Mouse (Mus musculus) testis, adult 2 months (tissue): ENCODE results near the gene Ptpn3. TPM values are rescaled to one million over a fixed set of nuclear protein-coding genes. Genes with fewer than 3 reads are reported as not detected.

Experiments used
- H3K27ac ChIP-seq: fragments of 200-500 bp; 2 replicates; pipeline ENCODE4 v1.5.1; 2012; ENCODE audit warnings: low read depth, low read length; ENCODE audit not compliant: control insufficient read depth, insufficient read depth
- H3K27me3 ChIP-seq: fragments of 200-500 bp; 2 replicates; pipeline ENCODE4 v1.6.1; 2012; ENCODE audit warnings: mild to moderate bottlenecking, low read length, moderate library complexity; ENCODE audit not compliant: control insufficient read depth, insufficient read depth
- H3K36me3 ChIP-seq: fragments of 200-500 bp; 2 replicates; pipeline ENCODE4 v1.6.1; 2012; ENCODE audit warnings: mild to moderate bottlenecking, low read length; ENCODE audit not compliant: control insufficient read depth, insufficient read depth
- H3K4me1 ChIP-seq: fragments of 200-500 bp; 2 replicates; pipeline ENCODE4 v1.6.1; 2012; ENCODE audit warnings: low read length; ENCODE audit not compliant: control insufficient read depth, insufficient read depth
- H3K4me3 ChIP-seq: fragments of 200-500 bp; 2 replicates; pipeline ENCODE4 v1.5.1; 2012; ENCODE audit warnings: low read depth, mild to moderate bottlenecking, low read length, moderate library complexity, mixed read lengths; ENCODE audit not compliant: control insufficient read depth
- CTCF ChIP-seq: fragments of 200-500 bp; IDR thresholded peaks from 2 replicates; pipeline ENCODE4 v1.5.1; 2012; ENCODE audit warnings: low read depth, mild to moderate bottlenecking, inconsistent platforms, low read length, moderate library complexity; ENCODE audit not compliant: control insufficient read depth, insufficient read depth, insufficient replicate concordance
- POLR2A ChIP-seq: fragments of 200-500 bp; IDR thresholded peaks from 2 replicates; pipeline ENCODE4 v1.6.1; 2012; ENCODE audit warnings: low read depth, mild to moderate bottlenecking, inconsistent platforms, low read length, moderate library complexity; ENCODE audit not compliant: control insufficient read depth
- polyA plus RNA-seq: library from polyadenylated mRNA; depleted of rRNA; stranded (reverse); fragments of >200 nt; gene quantifications from 2 replicates; pipeline ENCODE4 v1.2.3, GENCODE M21; 2012

Ptpn3 gene
- polyA plus RNA-seq, 1 experiment, result 0.42 TPM

GRCm38 (mm10) chr4:57191543-57192283 lies 109.9 kb downstream of the Ptpn3 start:
- no peak overlapping the region for H3K4me3 ChIP-seq
- no peak overlapping the region for H3K27ac ChIP-seq
- no peak for TF ChIP-seq CTCF
- no peak for TF ChIP-seq POLR2A
- no peaks in the 10 kb centered on the region for H3K36me3 ChIP-seq
- no peaks in the 10 kb centered on the region for H3K27me3 ChIP-seq
- no peaks in the 10 kb centered on the region for H3K4me1 ChIP-seq

DNA sequence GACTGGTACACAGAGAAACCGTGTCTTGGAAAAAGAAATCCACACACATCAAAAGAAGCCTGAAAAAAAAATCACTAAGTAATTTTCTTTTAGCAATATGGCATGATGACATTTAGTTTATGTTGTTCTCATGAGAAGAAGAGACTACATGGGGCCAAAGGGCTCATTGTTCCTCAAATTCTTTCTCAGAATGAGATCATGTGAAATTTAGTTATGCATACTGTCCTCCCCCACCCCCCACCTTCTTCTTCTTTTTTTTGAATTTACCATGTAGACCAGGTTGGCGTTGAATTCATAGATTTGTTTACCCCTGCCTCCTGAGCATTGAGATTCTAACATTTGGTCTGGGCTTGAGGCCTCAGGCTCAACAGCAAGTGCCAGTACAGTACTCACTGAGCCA lies 111.8 kb downstream of the Ptpn3 start:
- TF ChIP-seq POLR2A (no peak), CTCF (no peak)
- Histone ChIP-seq H3K27me3 (no peaks in the 10 kb centered on the region), H3K4me3 (no peak overlapping the region), H3K27ac (no peak overlapping the region), H3K4me1 (no peaks in the 10 kb centered on the region), H3K36me3 (no peaks in the 10 kb centered on the region)

- no peak overlapping the region for H3K4me3 ChIP-seq
- no peak overlapping the region for H3K27ac ChIP-seq
- no peaks in the 10 kb centered on the region for H3K4me1 ChIP-seq
Measured at GRCm38 (mm10) chr4:57186035-57186434, 115.6 kb downstream of the Ptpn3 start.

GRCm38 (mm10) chr4:57185462-57185861 lies 116.2 kb downstream of the Ptpn3 start:
- Histone ChIP-seq H3K4me1 (no peaks in the 10 kb centered on the region), H3K36me3 (no peaks in the 10 kb centered on the region), H3K27ac (no peak overlapping the region), H3K4me3 (no peak overlapping the region), H3K27me3 (no peaks in the 10 kb centered on the region)
- TF ChIP-seq CTCF (no peak), POLR2A (no peak)

More at GRCm38 (mm10) chr4:57186035-57186434, 115.6 kb downstream of the Ptpn3 start:
- H3K27me3 ChIP-seq, result no peaks in the 10 kb centered on the region
- no peaks in the 10 kb centered on the region for H3K36me3 ChIP-seq
- TF ChIP-seq POLR2A (no peak), CTCF (no peak)

DNA sequence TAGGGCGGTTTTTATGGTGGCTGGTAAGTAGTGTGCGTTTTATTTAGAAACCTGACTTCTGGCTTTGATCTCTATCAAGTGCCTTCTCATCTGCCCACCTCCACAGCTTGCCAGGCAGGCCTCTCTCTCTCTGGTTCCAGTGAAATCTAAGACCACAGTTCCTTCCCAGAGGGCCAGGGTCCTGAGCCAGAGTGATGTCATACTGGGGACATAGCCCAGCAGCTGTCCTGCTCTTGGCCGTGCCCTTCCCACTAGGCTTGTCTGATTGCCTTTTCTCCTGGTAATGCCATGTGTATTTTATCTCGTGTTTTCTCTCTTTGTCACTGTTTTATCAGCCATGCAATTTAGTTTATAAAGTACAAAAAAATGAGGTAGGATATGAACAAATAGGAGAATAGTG lies 118.1 kb downstream of the Ptpn3 start:
- Histone ChIP-seq H3K4me1 (no peaks in the 10 kb centered on the region), H3K27me3 (no peaks in the 10 kb centered on the region), H3K4me3 (no peak overlapping the region), H3K27ac (no peak overlapping the region), H3K36me3 (no peaks in the 10 kb centered on the region)
- TF ChIP-seq CTCF (no peak), POLR2A (no peak)

- no peak overlapping the region for H3K4me3 ChIP-seq
- TF ChIP-seq CTCF (no peak), POLR2A (no peak)
- H3K36me3 ChIP-seq, result no peaks in the 10 kb centered on the region
- H3K27me3 ChIP-seq, result no peaks in the 10 kb centered on the region
- H3K27ac ChIP-seq, result no peak overlapping the region
- H3K4me1 ChIP-seq, result no peaks in the 10 kb centered on the region
Measured at GRCm38 (mm10) chr4:57181538-57181937, 120.1 kb downstream of the Ptpn3 start.

DNA sequence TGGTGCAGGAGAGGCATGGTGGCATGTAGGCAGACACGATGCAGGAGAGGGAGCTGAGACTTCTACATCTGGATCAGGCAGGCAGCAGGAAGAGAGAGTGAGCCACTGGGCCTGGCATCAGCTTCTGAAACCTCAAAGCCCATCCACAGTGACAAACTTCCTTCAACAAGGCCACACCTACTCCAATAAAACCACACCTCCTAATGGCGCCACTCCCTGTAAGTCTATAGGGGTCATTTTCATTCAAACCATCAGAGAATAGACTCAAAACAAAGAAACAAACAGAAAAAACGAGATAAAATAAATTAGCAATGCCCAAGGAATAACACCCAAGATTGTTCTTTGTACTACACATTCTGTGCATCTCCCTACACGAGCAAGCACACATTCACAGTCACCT lies 122.8 kb downstream of the Ptpn3 start:
- H3K4me3 ChIP-seq, result no peak overlapping the region
- TF ChIP-seq POLR2A (no peak), CTCF (no peak)
- H3K4me1 ChIP-seq, result no peaks in the 10 kb centered on the region
- H3K27ac ChIP-seq, result no peak overlapping the region
- H3K36me3 ChIP-seq, result no peaks in the 10 kb centered on the region
- H3K27me3 ChIP-seq, result no peaks in the 10 kb centered on the region
